Mouse (Mus musculus): ENCODE measurements around the gene Prss12.

The Prss12 gene

DNA sequence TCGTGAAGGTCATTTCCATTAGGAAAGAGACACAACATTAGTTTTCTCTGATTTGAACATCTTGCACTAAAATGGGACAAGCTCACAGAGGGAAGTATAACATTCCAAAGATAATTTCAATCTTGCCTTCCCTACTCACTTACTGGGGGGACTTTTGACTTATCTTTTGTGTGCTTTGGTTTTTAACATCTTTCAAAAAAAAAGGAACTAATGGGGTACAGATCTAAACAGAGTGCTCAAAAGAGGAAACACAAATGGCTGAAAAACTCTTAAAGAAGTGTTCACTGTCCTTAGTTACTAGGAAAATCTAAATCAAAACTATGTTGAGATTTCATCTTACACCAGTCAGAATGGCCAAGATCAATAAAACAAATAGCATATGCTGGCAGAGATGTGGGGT, 90.6 kb downstream of the Prss12 start:
- DNase-seq, result no peak

DNA sequence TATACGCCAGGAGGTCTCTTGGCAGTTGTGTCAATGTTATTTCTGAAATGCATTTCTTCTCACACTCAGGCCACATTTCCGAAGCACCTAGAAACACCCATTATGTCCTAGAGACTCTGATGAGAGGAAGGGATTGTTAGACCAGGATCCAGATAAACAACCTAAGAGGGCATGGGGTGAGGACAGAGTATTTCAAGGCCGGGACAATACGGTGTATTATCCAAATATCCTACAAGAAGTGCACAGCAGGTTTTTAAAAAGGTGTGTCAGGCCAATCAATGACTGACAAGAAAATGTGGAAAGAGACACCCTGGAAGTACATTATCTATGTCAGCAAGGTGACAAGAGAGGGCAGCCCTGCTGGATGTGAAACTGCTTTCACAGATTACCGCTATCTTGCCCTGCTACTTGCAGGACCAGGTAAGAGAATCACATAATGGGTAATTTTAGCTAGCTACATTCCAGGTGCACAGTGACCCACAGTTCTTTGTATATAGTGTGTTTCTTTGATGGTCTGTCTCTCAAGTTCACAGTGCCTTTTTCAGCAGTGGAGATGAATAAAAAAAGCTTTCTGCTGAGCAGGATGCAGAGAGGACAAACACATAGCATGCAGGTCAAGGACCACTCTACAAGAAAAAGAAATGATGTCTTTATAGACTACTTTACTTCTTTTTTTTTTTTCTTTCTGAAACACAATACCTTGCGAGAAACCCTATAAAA, 97.0 kb downstream of the Prss12 start:
- no peak for DNase-seq

DNA sequence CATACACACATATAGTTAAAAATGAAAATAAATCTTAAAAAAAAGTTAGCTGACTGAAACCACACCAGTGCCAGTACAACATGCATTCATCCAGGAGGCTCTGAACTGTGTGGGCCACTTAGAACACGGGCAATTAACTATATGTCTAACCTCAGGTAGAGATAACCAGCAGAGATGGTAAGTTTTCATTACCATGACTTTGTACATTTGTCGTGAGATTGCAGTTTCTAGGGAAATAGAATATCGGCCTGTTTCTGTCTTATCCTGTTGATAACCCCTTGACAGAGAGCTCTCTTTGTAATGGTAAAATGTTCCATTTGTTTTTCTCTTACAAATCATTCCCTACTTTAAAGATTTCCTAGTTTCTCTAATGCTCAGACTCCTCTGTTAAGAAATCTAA, 103.8 kb downstream of the Prss12 start:
- DNase-seq, result no peak

DNA sequence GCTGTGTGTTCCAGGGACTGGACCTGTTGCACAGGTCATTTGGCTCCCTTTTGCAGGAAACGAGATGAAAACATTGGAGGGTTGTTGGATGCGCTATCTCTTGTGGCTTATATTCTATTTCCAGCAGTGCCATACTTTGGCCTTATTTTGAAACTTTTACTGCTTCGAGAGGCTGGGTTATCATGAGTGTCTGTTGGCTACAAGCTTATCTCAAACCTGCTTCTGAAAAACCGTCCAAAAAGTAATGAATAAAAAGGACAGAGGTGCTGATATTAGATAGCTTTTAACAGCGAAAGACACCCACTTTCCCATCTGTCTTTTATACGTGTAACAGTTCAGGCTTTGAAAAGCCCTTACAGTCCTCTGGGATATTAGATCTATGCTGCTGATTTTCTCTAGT, 107.2 kb downstream of the Prss12 start:
- no peak for DNase-seq

DNA sequence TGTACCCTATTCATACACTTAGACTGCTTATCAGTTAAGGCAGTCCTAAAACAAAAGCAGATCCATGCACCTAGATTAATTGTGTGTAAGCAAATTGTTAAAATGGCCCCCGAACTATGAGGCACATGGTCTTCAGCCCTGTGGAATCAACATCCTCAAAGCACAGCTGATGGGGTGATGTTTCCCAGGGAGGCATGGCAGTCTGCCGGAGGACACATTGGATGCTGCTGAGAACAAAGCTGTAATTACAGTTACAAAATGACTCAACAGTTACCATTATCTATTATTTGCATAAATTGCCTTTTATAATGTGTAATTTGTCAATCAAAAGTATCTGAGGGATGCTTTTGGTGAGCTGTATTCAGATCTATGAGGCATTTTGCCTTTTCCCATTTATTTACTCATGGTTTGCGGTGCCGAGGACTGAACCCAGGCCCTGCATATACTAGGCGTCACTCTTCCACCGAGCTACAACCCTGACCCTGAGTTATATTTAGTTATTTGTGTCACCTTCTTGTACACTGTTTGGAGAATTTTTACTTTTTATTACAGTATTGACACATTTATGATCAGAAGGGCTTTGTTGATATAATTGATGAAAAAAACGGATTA, 108.6 kb downstream of the Prss12 start:
- DNase-seq, result no peak
